Mouse (Mus musculus): ENCODE measurements around the gene Lmf2. TPM values are rescaled to one million over a fixed set of nuclear protein-coding genes. Genes with fewer than 3 reads are reported as not detected.

Gene Lmf2
- polyA plus RNA-seq (2012; ENCODE audit: insufficient read depth, insufficient read length, missing spikeins): 10.6 and 12.7 TPM in 2 replicates

DNA sequence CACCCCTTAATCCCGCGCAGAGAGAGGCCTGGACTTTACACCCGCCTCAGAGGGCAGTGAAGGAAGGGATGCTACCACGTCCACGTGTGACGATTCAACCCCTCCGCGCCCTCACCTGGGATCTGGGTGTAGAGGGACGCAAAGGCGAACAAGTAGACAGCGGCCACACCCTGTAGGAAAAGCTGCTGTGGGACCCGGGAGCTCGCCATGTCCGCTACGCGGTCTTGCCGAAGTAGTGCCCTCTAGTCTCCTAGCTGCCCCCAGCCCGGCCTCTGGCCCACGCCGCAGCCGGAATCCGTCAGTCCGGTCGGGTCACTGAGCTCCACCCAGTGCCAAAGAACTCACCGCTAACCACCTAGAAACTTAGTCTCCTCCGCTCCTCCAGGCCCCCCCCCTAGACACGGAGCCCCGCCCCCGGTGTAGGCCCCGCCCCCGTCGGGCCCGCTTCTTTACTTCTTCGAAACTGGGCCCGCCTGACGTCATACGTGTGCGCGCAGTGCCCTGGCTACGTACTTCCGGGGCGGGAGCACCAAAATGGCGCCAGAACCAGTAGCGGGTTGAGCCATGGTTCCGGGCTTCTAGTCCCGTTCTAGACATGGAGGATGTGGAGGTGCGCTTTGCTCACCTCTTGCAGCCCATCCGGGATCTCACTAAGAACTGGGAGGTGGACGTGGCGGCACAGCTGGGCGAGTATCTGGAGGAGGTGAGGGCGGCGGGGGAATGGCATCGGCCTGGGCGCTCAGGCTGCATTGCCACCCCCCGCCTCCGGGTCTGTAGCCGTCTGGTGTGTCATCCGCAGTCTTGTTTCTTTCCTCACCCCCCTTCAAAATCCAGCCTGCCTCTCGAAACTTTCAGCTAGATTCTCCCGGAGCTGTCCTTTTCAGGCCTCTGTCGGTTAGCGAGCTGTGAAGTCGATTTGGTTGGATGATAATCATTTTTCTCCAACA lies at the start of gene Lmf2, which contains the start of gene Ncaph2:
Gene Lmf2 (minus strand): TSS at position 419 of the 947 bp plus-strand sequence.
Gene Ncaph2 (plus strand): TSS at position 479 of the 947 bp plus-strand sequence.
- Histone ChIP-seq H3K27ac (replicated peaks; ENCODE audit: low read depth, low read length) (peak within 1 kb of the TSS; percentile 79), H3K4me3 (ENCODE audit: insufficient read depth, low read depth, low read length) (peak within 1 kb of the TSS; percentile 88), H3K4me1 (ENCODE audit: control insufficient read depth, insufficient read depth, insufficient read length, low read length) (peaks cover 11% of the 10 kb centered on the region)

DNA sequence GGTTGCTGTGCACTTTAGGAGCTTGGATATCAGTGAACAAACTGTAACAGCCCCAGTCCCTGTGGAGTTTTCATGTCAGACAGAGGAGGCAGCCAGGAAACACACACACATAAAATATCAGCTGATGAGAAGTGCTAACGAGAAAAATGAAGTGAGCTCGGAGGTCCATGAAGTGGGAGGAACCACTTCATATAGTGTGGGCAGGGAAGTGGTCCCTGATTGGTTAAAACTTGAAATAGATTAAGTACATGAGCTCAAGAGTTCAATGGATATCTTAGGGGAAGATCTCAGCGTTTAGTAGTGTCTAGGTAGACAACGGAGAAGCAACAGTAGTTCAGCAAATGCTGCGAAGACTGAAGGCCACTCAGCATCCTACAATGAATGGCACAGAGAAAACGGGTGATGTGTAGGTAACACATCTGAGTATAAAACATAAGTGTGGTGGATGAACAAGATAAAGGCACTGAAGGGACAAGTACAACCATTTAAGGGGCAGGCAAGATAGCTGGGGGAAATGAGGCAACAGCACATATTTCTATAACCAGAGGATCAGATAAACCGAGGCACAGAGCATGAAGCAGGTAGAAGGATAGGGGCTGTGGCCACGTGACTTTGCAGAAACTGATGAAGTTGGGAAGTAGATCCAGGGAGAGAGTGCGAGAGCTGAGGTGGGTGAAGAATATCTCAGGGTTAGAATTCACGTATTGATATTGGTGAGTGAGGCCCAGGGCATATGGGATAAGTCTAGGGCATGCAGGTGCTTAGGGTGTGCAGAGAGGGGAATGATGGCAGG lies 49.6 kb upstream of the Lmf2 start:
- Histone ChIP-seq H3K4me3 (ENCODE audit: insufficient read depth, low read depth, low read length) (no peak overlapping the region), H3K27ac (replicated peaks; ENCODE audit: low read depth, low read length) (no peak overlapping the region), H3K4me1 (ENCODE audit: control insufficient read depth, insufficient read depth, insufficient read length, low read length) (no peaks in the 10 kb centered on the region)

DNA sequence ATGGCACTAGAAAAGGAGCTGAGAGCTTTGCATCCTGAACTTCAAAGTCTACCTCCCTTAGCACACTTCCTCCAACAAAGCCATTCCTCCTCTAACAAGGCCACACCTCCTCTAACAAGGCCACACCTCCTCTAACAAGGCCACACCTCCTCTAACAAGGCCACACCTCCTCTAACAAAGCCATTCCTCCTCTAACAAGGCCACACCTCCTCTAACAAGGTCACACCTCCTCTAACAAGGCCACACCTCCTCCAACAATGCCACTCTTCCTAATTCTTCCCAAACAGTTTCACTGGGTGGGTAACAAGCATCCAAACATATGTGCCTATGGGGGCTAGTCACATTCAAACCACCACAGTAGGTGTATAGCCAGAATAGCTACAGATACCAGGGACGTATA lies 47.0 kb upstream of the Lmf2 start:
- H3K4me3 ChIP-seq (ENCODE audit: insufficient read depth, low read depth, low read length): no peak overlapping the region
- H3K27ac ChIP-seq (replicated peaks; ENCODE audit: low read depth, low read length): no peak overlapping the region
- H3K4me1 ChIP-seq (ENCODE audit: control insufficient read depth, insufficient read depth, insufficient read length, low read length): no peaks in the 10 kb centered on the region

DNA sequence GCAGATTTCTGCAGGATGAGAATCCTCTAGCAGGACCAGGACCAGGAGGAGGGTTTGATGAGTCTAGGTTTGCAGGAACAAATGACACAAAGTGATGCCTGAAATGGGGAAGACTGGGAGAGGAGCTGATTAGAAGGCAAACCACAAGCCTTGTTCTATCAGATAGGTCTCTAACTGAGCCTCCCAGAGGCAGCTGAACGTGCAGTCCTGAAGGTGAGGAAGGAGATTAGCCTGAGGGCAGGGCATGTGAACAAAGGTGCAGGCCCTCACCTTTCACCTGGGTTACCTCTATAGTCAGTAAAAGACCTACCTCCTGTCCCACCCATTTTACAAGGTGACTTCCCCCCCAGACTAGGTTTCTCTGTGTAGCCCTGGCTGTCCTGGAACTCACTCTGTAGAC lies 44.3 kb upstream of the Lmf2 start:
- H3K4me3 ChIP-seq (ENCODE audit: insufficient read depth, low read depth, low read length): no peak overlapping the region
- no peaks in the 10 kb centered on the region for H3K4me1 ChIP-seq (ENCODE audit: control insufficient read depth, insufficient read depth, insufficient read length, low read length)
- no peak overlapping the region for H3K27ac ChIP-seq (replicated peaks; ENCODE audit: low read depth, low read length)

DNA sequence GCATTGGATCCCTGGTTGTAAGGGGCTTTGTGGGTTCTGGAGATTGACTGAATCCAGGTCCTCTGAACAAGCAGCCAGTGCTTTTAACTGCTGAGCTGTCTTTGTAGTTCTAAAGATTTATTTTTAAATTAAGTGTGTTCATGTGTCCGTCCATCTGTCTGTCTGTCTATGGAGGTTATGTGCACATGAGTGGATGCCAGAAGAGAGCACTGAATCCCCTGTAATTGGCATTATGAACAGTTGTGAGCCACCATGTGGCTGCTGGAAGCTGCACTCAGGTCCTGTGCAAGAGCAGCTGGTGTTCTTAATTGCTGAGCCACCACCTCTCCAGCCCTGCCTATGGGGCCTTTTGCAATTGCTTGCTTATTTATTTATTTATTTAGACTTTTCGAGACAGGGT lies 42.7 kb upstream of the Lmf2 start:
- no peak overlapping the region for H3K27ac ChIP-seq (replicated peaks; ENCODE audit: low read depth, low read length)
- no peaks in the 10 kb centered on the region for H3K4me1 ChIP-seq (ENCODE audit: control insufficient read depth, insufficient read depth, insufficient read length, low read length)
- no peak overlapping the region for H3K4me3 ChIP-seq (ENCODE audit: insufficient read depth, low read depth, low read length)

DNA sequence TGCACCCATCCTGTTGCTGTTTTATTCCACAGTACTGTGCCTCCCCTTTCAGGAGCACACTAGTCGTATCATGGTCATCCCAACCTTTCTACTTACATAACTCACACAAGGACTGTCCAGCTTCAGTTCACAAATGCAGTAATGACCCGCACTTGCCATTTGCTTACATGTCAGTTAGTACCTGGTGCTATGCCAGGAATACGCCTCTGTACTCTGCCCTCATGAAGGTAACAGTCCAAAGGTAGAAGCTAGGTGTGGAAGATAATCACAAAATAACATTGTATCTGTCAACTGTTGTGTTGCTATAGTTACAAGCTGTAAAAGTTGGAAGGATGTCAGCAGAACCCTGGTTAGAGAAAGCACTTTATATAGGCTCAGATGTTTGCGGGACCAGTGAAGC lies 41.4 kb upstream of the Lmf2 start:
- no peak overlapping the region for H3K27ac ChIP-seq (replicated peaks; ENCODE audit: low read depth, low read length)
- no peaks in the 10 kb centered on the region for H3K4me1 ChIP-seq (ENCODE audit: control insufficient read depth, insufficient read depth, insufficient read length, low read length)
- no peak overlapping the region for H3K4me3 ChIP-seq (ENCODE audit: insufficient read depth, low read depth, low read length)

DNA sequence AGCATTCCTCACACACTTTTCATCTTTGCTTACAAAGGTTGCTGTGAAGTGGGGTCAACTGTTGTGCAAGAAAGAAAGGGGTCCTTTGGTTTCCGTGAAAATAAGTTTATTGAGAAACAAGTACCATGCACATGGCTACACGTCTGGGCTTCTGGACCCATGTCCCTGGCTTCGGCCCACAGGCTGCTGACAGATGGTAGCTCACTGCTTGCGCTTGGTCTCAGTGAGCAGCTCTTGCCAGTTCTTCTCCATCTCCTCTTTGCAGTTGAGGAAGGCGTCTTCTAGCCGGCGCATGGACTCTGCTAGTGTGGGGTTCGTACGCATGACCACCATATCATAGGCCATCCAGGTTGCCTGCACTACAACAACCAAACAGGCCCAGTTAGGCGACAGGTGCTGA lies 34.6 kb upstream of the Lmf2 start:
- H3K27ac ChIP-seq (replicated peaks; ENCODE audit: low read depth, low read length): no peak overlapping the region
- no peak overlapping the region for H3K4me3 ChIP-seq (ENCODE audit: insufficient read depth, low read depth, low read length)
- no peaks in the 10 kb centered on the region for H3K4me1 ChIP-seq (ENCODE audit: control insufficient read depth, insufficient read depth, insufficient read length, low read length)

DNA sequence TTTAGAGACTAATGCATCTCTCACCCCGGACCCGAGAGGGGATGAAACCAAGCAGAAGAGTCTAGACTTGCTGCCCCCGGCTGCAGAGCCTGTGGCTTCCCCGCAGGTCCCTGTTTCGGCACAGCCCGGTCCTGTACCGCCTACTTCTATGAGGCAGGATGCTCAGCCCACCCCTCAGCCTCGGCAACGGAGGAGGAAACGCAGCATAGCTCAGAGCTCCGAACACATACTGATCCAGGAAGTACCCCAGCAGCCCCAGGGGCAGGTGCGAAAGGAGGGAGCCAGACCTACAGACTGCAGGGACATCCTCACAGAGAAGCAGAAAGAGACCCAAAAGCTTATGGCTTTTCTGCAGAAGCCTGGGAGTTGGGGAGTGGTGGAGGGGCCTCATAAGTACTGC lies 31.7 kb upstream of the Lmf2 start:
- H3K27ac ChIP-seq (replicated peaks; ENCODE audit: low read depth, low read length): no peak overlapping the region
- H3K4me3 ChIP-seq (ENCODE audit: insufficient read depth, low read depth, low read length): no peak overlapping the region
- H3K4me1 ChIP-seq (ENCODE audit: control insufficient read depth, insufficient read depth, insufficient read length, low read length): no peaks in the 10 kb centered on the region

DNA sequence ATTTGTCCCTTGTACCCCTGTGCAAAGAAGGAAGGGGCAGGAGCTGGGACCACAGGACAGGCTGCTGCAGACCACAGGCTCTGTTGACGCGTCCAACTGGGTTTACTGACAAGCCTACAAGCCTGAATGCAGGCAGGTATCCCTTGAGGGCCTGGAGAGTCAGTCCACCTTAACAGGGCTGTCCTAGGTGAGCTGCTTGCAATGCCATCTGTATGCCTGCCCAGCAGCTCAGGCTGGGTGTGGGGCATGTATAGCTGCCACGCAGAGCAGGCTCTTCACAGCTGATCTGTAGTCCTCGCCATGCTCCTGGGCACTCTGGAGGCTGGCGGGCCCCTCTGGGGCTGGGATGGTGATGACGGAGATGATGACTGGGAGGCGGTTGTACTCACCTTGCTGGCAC lies 29.2 kb upstream of the Lmf2 start, which contains the start of gene Klhdc7b:
Gene Klhdc7b (plus strand): TSS at position 301 of the 400 bp plus-strand sequence.
- H3K27ac ChIP-seq (replicated peaks; ENCODE audit: low read depth, low read length): no peak within 1 kb of the TSS
- H3K4me3 ChIP-seq (ENCODE audit: insufficient read depth, low read depth, low read length): no peak within 1 kb of the TSS
- no peaks in the 10 kb centered on the region for H3K4me1 ChIP-seq (ENCODE audit: control insufficient read depth, insufficient read depth, insufficient read length, low read length)

DNA sequence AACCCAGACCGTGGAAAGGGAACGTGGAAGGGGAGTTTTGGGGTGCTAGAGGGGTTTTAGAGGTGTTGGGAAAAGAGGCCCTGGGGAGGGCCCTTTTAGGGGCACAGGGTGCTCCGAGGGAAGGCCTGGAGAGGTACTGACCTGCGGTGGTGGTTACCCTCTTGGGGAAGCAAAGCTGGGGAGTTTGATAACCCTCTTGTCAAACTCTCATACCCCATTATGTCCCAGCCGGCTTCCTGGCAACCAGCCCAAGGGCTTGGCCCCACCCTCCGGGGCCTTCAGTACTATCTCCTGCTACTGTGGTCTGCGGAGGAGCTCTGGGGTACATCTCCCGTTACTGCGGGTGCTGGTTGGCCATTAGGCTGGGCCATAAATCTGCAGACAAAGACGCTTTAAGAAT lies 24.0 kb upstream of the Lmf2 start:
- Histone ChIP-seq H3K4me1 (ENCODE audit: control insufficient read depth, insufficient read depth, insufficient read length, low read length) (no peaks in the 10 kb centered on the region; the same call in 1 of the 2 replicates), H3K4me3 (ENCODE audit: insufficient read depth, low read depth, low read length) (peak overlapping the region; percentile 70), H3K27ac (replicated peaks; ENCODE audit: low read depth, low read length) (peak overlapping the region; percentile 91)

DNA sequence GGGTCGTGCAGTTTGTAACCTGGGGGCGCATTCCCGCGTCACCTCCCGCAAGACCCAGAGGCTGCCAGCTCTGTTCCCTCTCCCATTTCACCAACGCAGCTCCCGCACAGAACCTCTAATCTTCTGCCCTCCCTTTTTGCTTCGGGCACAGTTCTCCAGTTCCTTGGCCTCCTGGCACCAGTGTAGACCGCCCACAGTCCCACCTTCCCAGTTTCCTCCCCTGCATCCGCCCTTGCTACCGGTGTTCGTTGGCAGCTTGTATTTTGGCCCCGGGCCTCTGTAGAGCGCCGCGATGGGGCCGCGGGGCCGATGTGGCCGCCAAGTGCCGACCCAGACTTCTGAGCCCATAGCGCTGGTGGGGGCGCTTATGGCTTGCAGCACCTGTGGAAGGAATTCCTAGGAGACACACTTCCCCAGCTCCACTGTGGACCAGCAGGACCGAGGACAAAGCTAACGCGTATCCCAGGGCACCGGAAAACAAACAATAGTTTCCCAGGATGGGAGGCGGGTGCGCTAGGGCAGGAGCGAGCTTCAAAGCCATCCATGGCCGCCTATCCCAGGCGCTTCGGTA lies 23.5 kb upstream of the Lmf2 start, which contains the start of gene Odf3b:
Gene Odf3b (minus strand): TSS at position 452 of the 571 bp plus-strand sequence.
- H3K4me3 ChIP-seq (ENCODE audit: insufficient read depth, low read depth, low read length): peak within 1 kb of the TSS; percentile 70
- H3K4me1 ChIP-seq (ENCODE audit: control insufficient read depth, insufficient read depth, insufficient read length, low read length): no peaks in the 10 kb centered on the region; the same call in 1 of the 2 replicates
- H3K27ac ChIP-seq (replicated peaks; ENCODE audit: low read depth, low read length): peak within 1 kb of the TSS; percentile 91

DNA sequence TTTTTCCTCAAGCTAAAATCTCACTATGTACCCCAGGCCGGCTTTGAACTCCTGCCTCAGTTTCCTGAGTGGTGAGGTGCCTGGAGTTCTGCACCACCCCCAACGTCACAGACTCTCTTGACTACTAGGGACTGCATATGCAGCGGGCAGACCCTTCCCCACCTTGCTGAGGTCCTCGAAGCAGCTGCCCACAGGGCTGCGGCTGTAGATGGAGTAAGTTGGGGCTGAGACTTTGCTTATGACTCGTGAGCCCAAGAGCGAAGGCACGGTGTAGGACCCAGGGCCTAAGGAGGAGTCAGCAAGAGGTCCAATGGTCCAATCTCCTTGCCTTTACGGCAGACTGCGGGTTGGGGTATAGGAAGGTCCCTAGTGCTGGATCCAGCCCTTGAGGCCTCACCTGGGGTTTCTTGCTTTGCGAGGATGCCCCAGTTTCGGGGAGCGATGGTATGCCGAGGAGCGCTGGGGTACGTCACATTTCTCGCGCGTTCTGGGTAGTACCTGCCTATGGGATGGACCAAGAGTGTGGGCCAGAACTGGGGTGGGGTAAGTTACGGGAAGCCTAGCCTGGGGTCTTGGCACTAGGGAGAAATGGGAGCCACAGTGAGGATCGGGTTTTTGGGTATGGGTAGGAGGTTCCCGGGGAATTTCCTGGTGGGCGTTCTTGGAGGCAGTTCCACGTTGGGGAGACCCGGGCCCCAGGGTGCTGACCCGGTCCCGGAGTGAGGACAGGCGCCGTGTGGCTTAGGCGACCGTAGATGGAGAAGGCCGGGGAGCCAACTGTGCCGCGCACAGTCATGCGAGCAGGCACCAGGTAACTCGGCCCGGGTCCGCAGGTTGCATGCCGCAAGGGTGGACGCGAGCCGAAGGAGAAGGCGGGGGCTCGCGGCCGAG lies 22.7 kb upstream of the Lmf2 start:
- peak overlapping the region; percentile 91 for H3K27ac ChIP-seq (replicated peaks; ENCODE audit: low read depth, low read length)

DNA sequence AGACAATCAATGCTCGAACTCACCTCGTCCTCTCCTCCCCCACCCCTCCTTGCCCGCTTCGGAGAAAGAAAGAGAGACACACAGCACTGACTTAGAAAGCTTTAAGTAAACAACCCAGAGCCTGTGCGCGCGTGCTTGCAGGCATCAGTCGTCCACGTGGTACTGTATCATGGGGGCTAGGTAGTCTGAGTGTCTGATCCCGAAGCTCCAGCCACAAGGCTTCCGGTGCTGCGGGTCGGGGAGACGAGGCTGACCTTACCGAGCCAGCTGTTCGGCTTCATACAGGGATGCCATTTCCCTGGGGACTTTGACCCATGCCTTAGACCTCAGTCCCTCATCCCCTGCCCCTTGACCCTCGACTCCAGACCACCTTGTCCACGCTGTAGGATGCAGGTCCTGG lies 21.9 kb upstream of the Lmf2 start:
- Histone ChIP-seq H3K4me3 (ENCODE audit: insufficient read depth, low read depth, low read length) (no peak overlapping the region), H3K27ac (replicated peaks; ENCODE audit: low read depth, low read length) (no peak overlapping the region), H3K4me1 (ENCODE audit: control insufficient read depth, insufficient read depth, insufficient read length, low read length) (peaks cover 5% of the 10 kb centered on the region; the same call in 1 of the 2 replicates)

More for the DNA sequence above, 22.7 kb upstream of the Lmf2 start:
- Histone ChIP-seq H3K4me3 (ENCODE audit: insufficient read depth, low read depth, low read length) (peak overlapping the region; percentile 70), H3K4me1 (ENCODE audit: control insufficient read depth, insufficient read depth, insufficient read length, low read length) (no peaks in the 10 kb centered on the region; the same call in 1 of the 2 replicates)

DNA sequence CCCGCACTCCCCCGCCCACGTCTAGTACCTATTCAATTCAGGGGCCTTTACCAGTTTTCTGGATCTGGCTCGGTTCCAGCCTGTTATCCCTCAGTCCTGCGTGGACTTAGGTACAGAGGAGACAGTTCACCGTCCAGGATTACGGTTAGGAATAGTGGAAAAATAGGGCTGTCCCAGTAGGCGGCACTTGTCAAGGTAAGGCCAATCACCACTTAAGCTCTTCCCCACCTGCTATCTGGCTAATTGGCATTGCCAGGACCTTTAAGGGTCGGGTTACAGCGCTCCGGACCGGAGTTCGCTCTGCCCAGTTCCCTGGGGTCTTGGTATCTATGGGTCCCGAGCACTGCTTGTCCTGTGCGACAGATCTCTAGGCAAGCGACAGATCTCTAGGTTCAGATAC lies 21.5 kb upstream of the Lmf2 start, which contains the start of gene Tymp:
Gene Tymp (minus strand): TSS at position 83 of the 400 bp plus-strand sequence.
- H3K4me3 ChIP-seq (ENCODE audit: insufficient read depth, low read depth, low read length): no peak within 1 kb of the TSS
- H3K27ac ChIP-seq (replicated peaks; ENCODE audit: low read depth, low read length): no peak within 1 kb of the TSS
- H3K4me1 ChIP-seq (ENCODE audit: control insufficient read depth, insufficient read depth, insufficient read length, low read length): peaks cover 6% of the 10 kb centered on the region; the same call in 1 of the 2 replicates
